Mouse (Mus musculus) embryonic facial prominence, embryonic 15.5 days (tissue): ENCODE results near the gene Trim63. TPM values are rescaled to one million over a fixed set of nuclear protein-coding genes. Genes with fewer than 3 reads are reported as not detected.
A peak's percentile ranks its signal among the peaks of the same experiment; 100 is the strongest.

Source experiments
- ATAC-seq: fragments of 200-750 bp; cut with Nextera tagmentation; 2 replicates; pipeline ENCODE4 v1.8.0; 2017; ENCODE audit warnings: low read depth, moderate TSS enrichment; ENCODE audit not compliant: insufficient number of reproducible peaks, low FRiP score, low TSS enrichment
- H3K27ac ChIP-seq: fragments of 300-500 bp; sonication (generic); replicated peaks from 2 replicates; pipeline ENCODE4 v1.5.1; 2015; ENCODE audit warnings: mild to moderate bottlenecking, inconsistent platforms
- H3K27me3 ChIP-seq: fragments of 300-500 bp; sonication (generic); 2 replicates; pipeline ENCODE4 v1.6.1; 2015; ENCODE audit warnings: inconsistent platforms
- H3K36me3 ChIP-seq: fragments of 300-500 bp; sonication (generic); 2 replicates; pipeline ENCODE4 v1.6.1; 2015; ENCODE audit warnings: mild to moderate bottlenecking, inconsistent platforms
- H3K4me1 ChIP-seq: fragments of 300-500 bp; sonication (generic); 2 replicates; pipeline ENCODE4 v1.6.1; 2015; ENCODE audit warnings: inconsistent platforms
- H3K4me2 ChIP-seq: fragments of 300-500 bp; sonication (generic); replicated peaks from 2 replicates; pipeline ENCODE4 v1.6.1; 2015; ENCODE audit warnings: mild to moderate bottlenecking, inconsistent platforms
- H3K4me3 ChIP-seq: fragments of 300-500 bp; sonication (generic); replicated peaks from 2 replicates; pipeline ENCODE4 v1.5.1; 2015; ENCODE audit warnings: mild to moderate bottlenecking, inconsistent platforms
- H3K9ac ChIP-seq: fragments of 300-500 bp; sonication (generic); 2 replicates; pipeline ENCODE4 v1.6.1; 2015; ENCODE audit warnings: inconsistent platforms
- H3K9me3 ChIP-seq: fragments of 300-500 bp; sonication (generic); replicated peaks from 2 replicates; pipeline ENCODE4 v1.6.1; 2016; ENCODE audit warnings: inconsistent platforms
- WGBS: fragments of 180-500 bp; shearing (Covaris S2); methylation state at CpG from one replicate; pipeline ENCODE4 v1.1.7; 2015; 5-methylcytosine and 5-hydroxymethylcytosine counted together
- polyA plus RNA-seq: library from polyadenylated mRNA; unstranded; fragments of >200 nt; fragmentation: Nextera tagmentation; extraction: Ambion mirVana; gene quantifications from 2 replicates; pipeline ENCODE4 v1.2.1, GENCODE M21; 2015

The Trim63 gene
- polyA plus RNA-seq, 1 experiment from 2014 or later = 6.3 TPM

GRCm38 (mm10) chr4:134343071-134344031 is 28.4 kb downstream of the Trim63 start, which contains the start of gene Slc30a2:
TSS of gene Slc30a2 (plus strand) at chr4:134343181.
- Histone ChIP-seq H3K9me3 (no peaks in the 10 kb centered on the region), H3K4me1 (peaks cover 13% of the 10 kb centered on the region), H3K9ac (0 out of 2 replicates have a peak within 1 kb of the TSS, but pooled peaks have one; percentile 0), H3K4me3 (peak within 1 kb of the TSS; percentile 30), H3K4me2 (peak within 1 kb of the TSS; percentile 50), H3K36me3 (no peaks in the 10 kb centered on the region), H3K27me3 (peaks cover 42% of the 10 kb centered on the region), H3K27ac (no peak within 1 kb of the TSS)
- no peak for ATAC-seq
- WGBS = 2% methylated on average over 61 of the region's 61 CpGs

- no peak for ATAC-seq
- peaks cover 42% of the 10 kb centered on the region for H3K27me3 ChIP-seq
- H3K9me3 ChIP-seq = no peaks in the 10 kb centered on the region
- no peak overlapping the region for H3K4me2 ChIP-seq
- H3K4me3 ChIP-seq = no peak overlapping the region
- no peaks in the 10 kb centered on the region for H3K36me3 ChIP-seq
- WGBS = 39% methylated on average over 3 of the region's 3 CpGs
- H3K4me1 ChIP-seq = peaks cover 13% of the 10 kb centered on the region
- no peak overlapping the region for H3K9ac ChIP-seq
- H3K27ac ChIP-seq = no peak overlapping the region
These were observed 29.7 kb downstream of the Trim63 start for GRCm38 (mm10) chr4:134344620-134345019.

- H3K4me3 ChIP-seq = no peak overlapping the region
- H3K9ac ChIP-seq = no peak overlapping the region
- H3K27ac ChIP-seq = no peak overlapping the region
- ATAC-seq = no peak
- peaks cover 38% of the 10 kb centered on the region for H3K27me3 ChIP-seq
- no peak overlapping the region for H3K4me2 ChIP-seq
- 83% methylated on average over 15 of the region's 15 CpGs for WGBS
- peaks cover 13% of the 10 kb centered on the region for H3K4me1 ChIP-seq
- no peaks in the 10 kb centered on the region for H3K9me3 ChIP-seq
- no peaks in the 10 kb centered on the region for H3K36me3 ChIP-seq
These were observed 30.9 kb downstream of the Trim63 start for GRCm38 (mm10) chr4:134345802-134346201.

GRCm38 (mm10) chr4:134348078-134348477 is 33.2 kb downstream of the Trim63 start:
- Histone ChIP-seq H3K9ac (no peak overlapping the region), H3K4me2 (no peak overlapping the region), H3K4me1 (peaks cover 20% of the 10 kb centered on the region), H3K27me3 (peaks cover 25% of the 10 kb centered on the region), H3K9me3 (no peaks in the 10 kb centered on the region), H3K27ac (no peak overlapping the region), H3K4me3 (no peak overlapping the region), H3K36me3 (no peaks in the 10 kb centered on the region)
- 64% methylated on average over 11 of the region's 11 CpGs for WGBS
- ATAC-seq = no peak

- no peak overlapping the region for H3K27ac ChIP-seq
- H3K27me3 ChIP-seq = peaks cover 20% of the 10 kb centered on the region
- H3K9me3 ChIP-seq = no peaks in the 10 kb centered on the region
- H3K4me2 ChIP-seq = no peak overlapping the region
- ATAC-seq = no peak
- H3K36me3 ChIP-seq = no peaks in the 10 kb centered on the region
- H3K9ac ChIP-seq = no peak overlapping the region
- 70% methylated on average over 5 of the region's 5 CpGs for WGBS
- H3K4me3 ChIP-seq = no peak overlapping the region
- H3K4me1 ChIP-seq = peaks cover 15% of the 10 kb centered on the region
These were observed 33.6 kb downstream of the Trim63 start for GRCm38 (mm10) chr4:134348545-134348944.

DNA sequence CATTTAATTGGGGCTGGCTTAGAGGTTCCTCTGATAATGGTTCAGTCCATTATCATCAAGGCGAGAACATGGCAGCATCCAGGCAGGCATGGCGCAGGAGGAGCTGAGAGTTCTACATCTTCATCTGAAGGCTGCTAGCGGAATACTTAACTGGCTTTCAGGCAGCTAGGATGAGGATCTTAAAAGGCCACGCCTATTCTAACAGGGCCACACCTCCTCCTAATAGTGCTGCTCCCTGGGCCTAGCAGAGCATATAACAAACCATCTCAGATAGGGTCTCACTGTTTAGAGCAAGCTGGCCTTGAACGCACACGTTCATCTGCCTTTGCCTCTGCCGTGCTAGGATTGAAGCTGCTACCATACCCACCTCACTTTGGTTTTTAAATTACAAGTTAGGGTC is 34.9 kb downstream of the Trim63 start:
- H3K27ac ChIP-seq = no peak overlapping the region
- H3K9me3 ChIP-seq = no peaks in the 10 kb centered on the region
- H3K4me3 ChIP-seq = no peak overlapping the region
- H3K27me3 ChIP-seq = peaks cover 11% of the 10 kb centered on the region
- no peak for ATAC-seq
- H3K36me3 ChIP-seq = no peaks in the 10 kb centered on the region
- H3K4me1 ChIP-seq = peaks cover 11% of the 10 kb centered on the region
- no peak overlapping the region for H3K4me2 ChIP-seq
- H3K9ac ChIP-seq = no peak overlapping the region
- 92% methylated on average over 7 of the region's 7 CpGs for WGBS

- H3K4me2 ChIP-seq = no peak overlapping the region
- no peak overlapping the region for H3K4me3 ChIP-seq
- peaks cover 14% of the 10 kb centered on the region for H3K4me1 ChIP-seq
- no peaks in the 10 kb centered on the region for H3K36me3 ChIP-seq
- H3K9ac ChIP-seq = no peak overlapping the region
- no peak for ATAC-seq
- no peaks in the 10 kb centered on the region for H3K9me3 ChIP-seq
- no peak overlapping the region for H3K27ac ChIP-seq
- H3K27me3 ChIP-seq = peaks cover 3% of the 10 kb centered on the region
- WGBS = 85% methylated on average over 6 of the region's 6 CpGs
These were observed 35.7 kb downstream of the Trim63 start for GRCm38 (mm10) chr4:134350641-134351040.

GRCm38 (mm10) chr4:134351329-134352260 is 36.7 kb downstream of the Trim63 start:
- Histone ChIP-seq H3K4me3 (no peak overlapping the region), H3K4me1 (peaks cover 24% of the 10 kb centered on the region), H3K27me3 (no peaks in the 10 kb centered on the region), H3K4me2 (no peak overlapping the region), H3K36me3 (no peaks in the 10 kb centered on the region), H3K27ac (no peak overlapping the region), H3K9ac (no peak overlapping the region), H3K9me3 (no peaks in the 10 kb centered on the region)
- ATAC-seq = 0 out of 2 replicates have a peak, but pooled peaks have one; percentile 11
- 32% methylated on average over 18 of the region's 18 CpGs for WGBS

GRCm38 (mm10) chr4:134352261-134352707 is 37.4 kb downstream of the Trim63 start:
- ATAC-seq = no peak
- WGBS = 69% methylated on average over 12 of the region's 12 CpGs
- no peak overlapping the region for H3K9ac ChIP-seq
- no peaks in the 10 kb centered on the region for H3K9me3 ChIP-seq
- no peaks in the 10 kb centered on the region for H3K27me3 ChIP-seq
- H3K36me3 ChIP-seq = no peaks in the 10 kb centered on the region
- H3K4me3 ChIP-seq = no peak overlapping the region
- H3K4me1 ChIP-seq = peaks cover 31% of the 10 kb centered on the region
- no peak overlapping the region for H3K4me2 ChIP-seq
- no peak overlapping the region for H3K27ac ChIP-seq

- Histone ChIP-seq H3K4me2 (no peak overlapping the region), H3K27me3 (no peaks in the 10 kb centered on the region), H3K36me3 (no peaks in the 10 kb centered on the region), H3K4me1 (peaks cover 37% of the 10 kb centered on the region), H3K4me3 (no peak overlapping the region), H3K27ac (no peak overlapping the region), H3K9me3 (no peaks in the 10 kb centered on the region), H3K9ac (no peak overlapping the region)
- 72% methylated on average over 7 of the region's 7 CpGs for WGBS
- ATAC-seq = no peak
These were observed 38.0 kb downstream of the Trim63 start for GRCm38 (mm10) chr4:134352929-134353328.
